ENCODE assay signal across 9 mouse cellular contexts in the genomic region with DNA sequence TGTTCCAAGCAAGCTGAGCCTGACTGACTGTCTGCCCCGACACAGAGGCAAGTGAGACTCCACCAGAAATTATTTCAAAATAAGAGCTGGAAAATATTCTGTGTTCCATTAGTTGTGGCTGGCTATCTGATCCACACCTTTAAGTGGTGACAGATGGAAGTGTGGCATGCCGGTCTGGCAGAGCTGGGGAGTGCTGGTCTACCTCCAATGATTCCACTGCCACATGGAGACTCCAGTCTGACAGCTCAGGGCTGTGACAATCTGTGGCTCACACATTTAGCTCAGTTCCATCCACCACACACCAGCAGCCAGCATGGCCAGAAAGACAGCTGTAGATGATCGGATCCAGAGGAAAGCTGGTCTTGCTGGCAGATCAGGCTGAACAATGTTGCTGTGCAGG.
DNase-seq lines count a peak whose midpoint lies in the region; ATAC-seq and TF ChIP-seq lines count a peak whose summit lies in the region.
"Had no signal": no experiment of that assay in that cellular context is flagged by ENCODE, and none has a peak within 500 bp of the region (broad histone marks: within the 10 kb centered on the region; RNA-seq: fewer than 3 reads in every experiment).

No protein-coding gene starts in this region.

- 0 out of 2 replicates have a peak, but pooled peaks cover 3% of the 10 kb centered on the region for H3K4me1 ChIP-seq in forebrain, embryonic 13.5 days
- no peaks in the 10 kb centered on the region for H3K4me1 ChIP-seq in forebrain, embryonic 11.5 days (replicated peaks; ENCODE audit: control insufficient read depth, insufficient read depth, low read length)
- H3K4me1 ChIP-seq in heart, embryonic 13.5 days = peaks cover 46% of the 10 kb centered on the region
- no peaks in the 10 kb centered on the region for H3K4me1 ChIP-seq in intestine, postnatal 0 days (replicated peaks; ENCODE audit: control insufficient read depth, insufficient read depth, low read length)
- no peaks in the 10 kb centered on the region for H3K4me1 ChIP-seq in kidney, embryonic 16.5 days (ENCODE audit: insufficient read depth, low read length)

- H3K4me2 ChIP-seq in forebrain, embryonic 13.5 days = no peak overlapping the region
- no peak overlapping the region for H3K4me2 ChIP-seq in forebrain, embryonic 11.5 days (ENCODE audit: low read depth, low read length, severe bottlenecking)
- H3K4me2 ChIP-seq in heart, embryonic 13.5 days = peak overlapping the region; percentile 64
- no peak overlapping the region for H3K4me2 ChIP-seq in intestine, postnatal 0 days (replicated peaks; ENCODE audit: low read depth)
- H3K4me2 ChIP-seq in kidney, embryonic 16.5 days (replicated peaks; ENCODE audit: low read depth, low read length) = no peak overlapping the region

- TF ChIP-seq CTCF in intestine, postnatal 0 days (IDR thresholded peaks at IDR 0.05; ENCODE audit: low read depth) = no peak

- H3K27me3 ChIP-seq in forebrain, embryonic 13.5 days = no peaks in the 10 kb centered on the region
- H3K27me3 ChIP-seq in forebrain, embryonic 11.5 days (ENCODE audit: control insufficient read depth, insufficient read depth, low read length) = no peaks in the 10 kb centered on the region
- H3K27me3 ChIP-seq in heart, embryonic 13.5 days (replicated peaks) = no peaks in the 10 kb centered on the region
- H3K27me3 ChIP-seq in intestine, postnatal 0 days (replicated peaks; ENCODE audit: control insufficient read depth, insufficient read depth, low read length) = no peaks in the 10 kb centered on the region
- H3K27me3 ChIP-seq in kidney, embryonic 16.5 days (ENCODE audit: insufficient read depth, low read length) = no peaks in the 10 kb centered on the region

- no peak overlapping the region for H3K9ac ChIP-seq in forebrain, embryonic 13.5 days
- H3K9ac ChIP-seq in forebrain, embryonic 11.5 days (ENCODE audit: low read length) = no peak overlapping the region
- peak overlapping the region; percentile 69 for H3K9ac ChIP-seq in heart, embryonic 13.5 days
- H3K9ac ChIP-seq in intestine, postnatal 0 days (ENCODE audit: low read depth, low read length) = no peak overlapping the region
- H3K9ac ChIP-seq in kidney, embryonic 16.5 days (replicated peaks; ENCODE audit: low read length) = no peak overlapping the region
- H3K9ac ChIP-seq: liver, embryonic 14.5 days had no signal

- H3K9me3 ChIP-seq in forebrain, embryonic 13.5 days (replicated peaks) = no peaks in the 10 kb centered on the region
- no peaks in the 10 kb centered on the region for H3K9me3 ChIP-seq in forebrain, embryonic 11.5 days (ENCODE audit: control insufficient read depth, low read length)
- no peaks in the 10 kb centered on the region for H3K9me3 ChIP-seq in heart, embryonic 13.5 days
- H3K9me3 ChIP-seq in intestine, postnatal 0 days (ENCODE audit: control insufficient read depth) = no peaks in the 10 kb centered on the region
- H3K9me3 ChIP-seq in kidney, embryonic 16.5 days (ENCODE audit: low read length) = no peaks in the 10 kb centered on the region

- intact Hi-C loops in left cerebral cortex, postnatal 36 days (cut with DNase I) = no loop called here

- no peak for DNase-seq in forebrain, embryonic 11.5 days (ENCODE audit: low spot score)
- DNase-seq in cerebellum, postnatal 10 days = peak; percentile 92 to 94
- DNase-seq in left cerebral cortex, postnatal 36 days (ENCODE audit: low spot score in 2 of 2) = peak; percentile 28 to 33
- DNase-seq in ovary, postnatal 14 days (ENCODE audit: low spot score) = no peak

- peak overlapping the region; percentile 69; the same call in 1 of the 2 replicates for H3K27ac ChIP-seq in forebrain, embryonic 13.5 days
- H3K27ac ChIP-seq in forebrain, embryonic 11.5 days (ENCODE audit: low read depth, low read length) = no peak overlapping the region
- H3K27ac ChIP-seq in heart, embryonic 13.5 days (replicated peaks) = peak overlapping the region; percentile 91
- no peak overlapping the region for H3K27ac ChIP-seq in intestine, postnatal 0 days (ENCODE audit: low read depth, low read length)
- no peak overlapping the region for H3K27ac ChIP-seq in kidney, embryonic 16.5 days (ENCODE audit: low read length)
- H3K27ac ChIP-seq: liver, embryonic 14.5 days had no signal

- ATAC-seq in forebrain, embryonic 13.5 days = peak; percentile 88
- ATAC-seq in forebrain, embryonic 11.5 days (replicated peaks; ENCODE audit: low FRiP score) = no peak
- peak; percentile 83 for ATAC-seq in heart, embryonic 13.5 days (ENCODE audit: extremely low read depth, insufficient number of reproducible peaks, low FRiP score, low TSS enrichment)
- ATAC-seq in intestine, postnatal 0 days = no peak
- no peak for ATAC-seq in kidney, embryonic 16.5 days (ENCODE audit: low FRiP score, low TSS enrichment)

- no peaks in the 10 kb centered on the region for H3K36me3 ChIP-seq in forebrain, embryonic 13.5 days (ENCODE audit: poor library complexity, severe bottlenecking)
- no peaks in the 10 kb centered on the region for H3K36me3 ChIP-seq in forebrain, embryonic 11.5 days (ENCODE audit: control insufficient read depth, insufficient read depth, low read length)
- H3K36me3 ChIP-seq in heart, embryonic 13.5 days = no peaks in the 10 kb centered on the region
- H3K36me3 ChIP-seq in intestine, postnatal 0 days (ENCODE audit: control insufficient read depth, insufficient read depth) = no peaks in the 10 kb centered on the region
- H3K36me3 ChIP-seq in kidney, embryonic 16.5 days (ENCODE audit: insufficient read depth, low read length) = no peaks in the 10 kb centered on the region

- H3K4me3 ChIP-seq in forebrain, embryonic 13.5 days = no peak overlapping the region
- no peak overlapping the region for H3K4me3 ChIP-seq in forebrain, embryonic 11.5 days (ENCODE audit: low read depth, low read length)
- peak overlapping the region; percentile 39 for H3K4me3 ChIP-seq in heart, embryonic 13.5 days
- H3K4me3 ChIP-seq in intestine, postnatal 0 days (ENCODE audit: low read depth, low read length) = no peak overlapping the region
- H3K4me3 ChIP-seq in kidney, embryonic 16.5 days (ENCODE audit: low read length) = no peak overlapping the region

- 78% methylated on average over 3 of the region's 3 CpGs for WGBS in forebrain, embryonic 13.5 days
- WGBS in forebrain, embryonic 11.5 days = 71% methylated on average over 3 of the region's 3 CpGs
- WGBS in heart, embryonic 13.5 days = 19% methylated on average over 3 of the region's 3 CpGs
- 78% methylated on average over 3 of the region's 3 CpGs for WGBS in intestine, postnatal 0 days
- WGBS in kidney, embryonic 16.5 days = 60% methylated on average over 3 of the region's 3 CpGs

Comparison
In these comparisons a context has a peak if more than half of its experiments do, and no peak if none do; other contexts are left out.
1. ATAC-seq: peak in forebrain, embryonic 13.5 days (single experiment) and heart, embryonic 13.5 days (single experiment); none in forebrain, embryonic 11.5 days (single experiment), intestine, postnatal 0 days (single experiment) and kidney, embryonic 16.5 days (single experiment).
2. H3K27ac ChIP-seq: peak in forebrain, embryonic 13.5 days (single experiment) and heart, embryonic 13.5 days (single experiment); none in forebrain, embryonic 11.5 days (single experiment), intestine, postnatal 0 days (single experiment) and kidney, embryonic 16.5 days (single experiment).
3. DNase-seq: peak in cerebellum, postnatal 10 days (2 of 2) and left cerebral cortex, postnatal 36 days (2 of 2); none in forebrain, embryonic 11.5 days (single experiment) and ovary, postnatal 14 days (single experiment).